Mouse (Mus musculus) brain, embryonic 18.5 days (tissue): ENCODE measurements around the gene Gm3252.
"Not testable (repeated sequence)": the region's sequence is repeated elsewhere in the genome, so short reads cannot be mapped to it uniquely, and the experiment has no call there.

ENCODE experiments used
- DNase-seq: peaks from one replicate; pipeline ENCODE4 v3.0.0-alpha.2; 2012; ENCODE audit warnings: low read depth, low spot score

Gene Gm3252

DNA sequence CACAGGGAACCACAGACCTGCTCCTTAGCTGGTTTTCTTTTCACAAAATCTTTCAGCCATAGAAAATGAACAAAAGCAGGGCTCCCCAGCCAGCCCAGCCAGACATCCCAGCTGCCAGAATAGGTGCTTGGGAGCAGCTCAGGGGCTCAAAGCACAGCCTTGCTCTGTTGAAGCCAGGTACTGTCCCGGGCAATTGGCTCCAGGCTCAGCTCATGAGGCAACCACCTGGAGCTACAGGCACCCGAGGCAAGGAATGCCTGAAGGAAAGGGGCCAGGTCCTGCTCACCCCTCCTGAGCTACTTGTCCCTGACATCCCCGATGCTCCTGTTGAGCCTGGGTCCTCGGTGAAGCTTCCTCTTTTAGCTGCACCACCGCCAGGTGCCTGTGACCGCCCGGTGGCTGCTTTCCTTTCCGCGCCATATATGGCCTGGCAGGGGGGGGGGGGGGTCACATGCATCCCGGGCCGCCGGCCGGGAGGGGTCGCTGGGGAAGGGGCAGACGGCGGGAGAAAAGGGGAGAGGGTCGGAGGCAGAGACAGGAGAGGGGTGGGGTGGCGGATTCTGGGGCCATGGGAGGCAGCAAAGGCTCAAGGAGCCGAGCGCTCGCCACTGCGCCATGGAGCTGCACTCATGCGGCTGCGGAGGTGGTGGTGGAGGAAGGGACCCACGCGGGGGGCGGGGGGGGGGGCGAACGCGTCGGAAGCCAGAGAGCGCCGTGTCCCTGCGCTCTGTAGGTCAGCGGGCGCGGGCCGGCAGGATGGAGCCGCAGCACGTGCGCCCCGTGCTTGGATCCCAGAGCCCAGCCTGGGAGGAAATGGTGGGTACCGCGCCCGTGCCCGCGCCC, at the start of gene Gm3252:
Gene Gm3252 (plus strand): TSS at position 738 of the 843 bp plus-strand sequence.
- not testable (repeated sequence) for DNase-seq

GRCm38 (mm10) chr14:4708938-4709337, 17.6 kb upstream of the Gm3252 start, which contains the start of gene Gm7876:
TSS of gene Gm7876 (plus strand) at chr14:4709238.
- not testable (repeated sequence) for DNase-seq

- DNase-seq = not testable (repeated sequence)
These were observed 49.5 kb downstream of the Gm3252 start, which contains the start of gene Gm9602 for GRCm38 (mm10) chr14:4776037-4776436. TSS of gene Gm9602 (plus strand) at chr14:4776337.
